Comparison of ENCODE assay signal across 8 mouse cellular contexts in the genomic region with DNA sequence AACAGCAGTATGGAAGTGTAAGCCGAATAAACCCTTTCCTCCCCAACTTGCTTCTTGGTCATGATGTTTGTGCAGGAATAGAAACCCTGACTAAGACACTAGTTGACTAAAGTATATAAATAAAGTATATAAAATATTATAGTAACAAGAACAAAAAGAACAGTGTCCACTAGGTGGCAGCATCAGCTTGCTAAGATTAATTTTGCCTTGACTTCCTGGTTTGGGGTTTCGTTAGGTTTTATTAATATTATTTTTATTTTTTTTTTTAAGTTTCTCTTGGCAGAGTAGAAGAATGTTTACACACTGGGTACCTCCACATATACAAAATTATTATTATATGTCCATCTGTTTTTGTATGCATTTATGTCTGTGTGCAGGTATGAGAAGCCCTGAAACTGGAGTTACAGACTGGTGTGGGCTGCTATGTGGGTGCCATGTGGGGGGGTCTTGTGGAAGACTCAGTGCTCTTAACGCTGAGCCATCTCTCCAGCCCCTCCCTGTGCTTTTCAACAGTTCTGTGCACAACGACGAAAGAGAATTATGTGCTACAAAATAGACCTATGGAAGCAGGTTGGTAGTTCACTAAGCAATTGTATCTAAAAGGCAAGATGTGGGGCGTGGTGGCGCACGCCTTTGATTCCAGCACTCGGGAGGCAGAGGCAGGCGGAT. TPM values are rescaled to one million over a fixed set of nuclear protein-coding genes. Genes with fewer than 3 reads are reported as not detected.
DNase-seq lines count a peak whose midpoint lies in the region; ATAC-seq lines count a peak whose summit lies in the region.

No protein-coding gene starts in this region.

- peak; percentile 46 to 48 for DNase-seq in adrenal gland, adult 18-20 months (ENCODE audit: low spot score in 2 of 2)
- DNase-seq in adrenal gland, adult 8-10 months, result no peak
- peak; percentile 13 for DNase-seq in cerebellum, adult 9-11 months
- peak; percentile 47 to 63 for DNase-seq in kidney, postnatal 4 days
- peak; percentile 51 for DNase-seq in lung, postnatal 25 days (ENCODE audit: low spot score)
- peak; percentile 61 for DNase-seq in right cerebral cortex, postnatal 4 days

- H3K36me3 ChIP-seq in heart, embryonic 16.5 days (ENCODE audit: control insufficient read depth, insufficient read depth), result no peaks in the 10 kb centered on the region

- 27% methylated on average over 10 of the region's 10 CpGs for WGBS in heart, embryonic 16.5 days

- ATAC-seq in CD4-positive, CD25-positive, alpha-beta regulatory T cell, adult 4 months, result peak; percentile 65
- ATAC-seq in heart, embryonic 16.5 days (replicated peaks; ENCODE audit: extremely low read depth, insufficient read depth, low FRiP score), result no peak; the same call in 1 of the 2 replicates

- peak overlapping the region; percentile 53 for H3K4me2 ChIP-seq in heart, embryonic 16.5 days (ENCODE audit: low read depth, low read length)

- H3K4me1 ChIP-seq in heart, embryonic 16.5 days (ENCODE audit: control insufficient read depth, insufficient read depth, low read length), result no peaks in the 10 kb centered on the region

- no peak overlapping the region for H3K27ac ChIP-seq in heart, embryonic 16.5 days (ENCODE audit: low read length)

- no peaks in the 10 kb centered on the region for H3K9me3 ChIP-seq in heart, embryonic 16.5 days (replicated peaks; ENCODE audit: control insufficient read depth, low read length)

- H3K9ac ChIP-seq in heart, embryonic 16.5 days (ENCODE audit: low read length), result no peak overlapping the region

- peaks cover 9% of the 10 kb centered on the region; the same call in 1 of the 2 replicates for H3K27me3 ChIP-seq in heart, embryonic 16.5 days (ENCODE audit: control insufficient read depth, insufficient read depth, low read length)

- no peak overlapping the region for H3K4me3 ChIP-seq in heart, embryonic 16.5 days (ENCODE audit: low read length)

RNA-seq across cellular contexts. Expression of a gene that starts 11.8 kb away (rescaled TPM):
- total RNA-seq in adrenal gland, adult 18-20 months (2021), result not detected
- not detected for total RNA-seq in adrenal gland, adult 8-10 months (2022)
- polyA plus RNA-seq in CD4-positive, CD25-positive, alpha-beta regulatory T cell, adult 4 months (2017; shearing (Covaris generic)), result not detected
- polyA plus RNA-seq in heart, embryonic 16.5 days (2015; fragmentation: Nextera tagmentation; extraction: Ambion mirVana), result 0.11 TPM in 1 of 2 replicates, not detected in the other

RNA-seq across cellular contexts. Expression of a gene that starts 15.6 kb away (rescaled TPM):
- total RNA-seq in adrenal gland, adult 18-20 months (2021), result 10 to 100 TPM; 13.5 to 18.2 TPM
- 10 to 100 TPM; 20.7 to 34.0 (median 24.7) TPM for total RNA-seq in adrenal gland, adult 8-10 months (2022)
- polyA plus RNA-seq in CD4-positive, CD25-positive, alpha-beta regulatory T cell, adult 4 months (2017; shearing (Covaris generic)), result 10 to 100 TPM; 14.8 to 16.1 TPM
- 20.7 and 22.1 TPM in 2 replicates for polyA plus RNA-seq in heart, embryonic 16.5 days (2015; fragmentation: Nextera tagmentation; extraction: Ambion mirVana)

RNA-seq across cellular contexts. Expression of a gene that starts 16.1 kb away (rescaled TPM):
- under 1 TPM; 0.51 to 0.53 TPM for total RNA-seq in adrenal gland, adult 18-20 months (2021)
- 1 to 10 TPM; 1.0 to 2.7 (median 1.8) TPM for total RNA-seq in adrenal gland, adult 8-10 months (2022)
- polyA plus RNA-seq in CD4-positive, CD25-positive, alpha-beta regulatory T cell, adult 4 months (2017; shearing (Covaris generic)), result not detected
- polyA plus RNA-seq in heart, embryonic 16.5 days (2015; fragmentation: Nextera tagmentation; extraction: Ambion mirVana), result 0.53 and 0.71 TPM in 2 replicates

RNA-seq across cellular contexts. Expression of a gene that starts 26.4 kb away (rescaled TPM):
- total RNA-seq in adrenal gland, adult 18-20 months (2021), result under 1 TPM in 1 of 2 experiments, not detected in 1; 0.54 TPM
- total RNA-seq in adrenal gland, adult 8-10 months (2022), result under 1 TPM; 0.21 to 0.81 (median 0.59) TPM
- 1 to 10 TPM in 1 of 2 experiments, under 1 TPM in 1; 0.52 to 3.9 TPM for polyA plus RNA-seq in CD4-positive, CD25-positive, alpha-beta regulatory T cell, adult 4 months (2017; shearing (Covaris generic))
- polyA plus RNA-seq in heart, embryonic 16.5 days (2015; fragmentation: Nextera tagmentation; extraction: Ambion mirVana), result 0.20 TPM in 1 of 2 replicates, not detected in the other

RNA-seq across cellular contexts. Expression of a gene that starts 33.4 kb away (rescaled TPM):
- 10 to 100 TPM; 34.8 to 36.9 TPM for total RNA-seq in adrenal gland, adult 18-20 months (2021)
- 10 to 100 TPM; 39.7 to 46.8 (median 43.5) TPM for total RNA-seq in adrenal gland, adult 8-10 months (2022)
- 1 to 10 TPM; 5.8 to 8.8 TPM for polyA plus RNA-seq in CD4-positive, CD25-positive, alpha-beta regulatory T cell, adult 4 months (2017; shearing (Covaris generic))
- polyA plus RNA-seq in heart, embryonic 16.5 days (2015; fragmentation: Nextera tagmentation; extraction: Ambion mirVana), result 10.1 and 11.2 TPM in 2 replicates
